Comparison of ENCODE assay signal across 9 mouse cellular contexts in the genomic region with DNA sequence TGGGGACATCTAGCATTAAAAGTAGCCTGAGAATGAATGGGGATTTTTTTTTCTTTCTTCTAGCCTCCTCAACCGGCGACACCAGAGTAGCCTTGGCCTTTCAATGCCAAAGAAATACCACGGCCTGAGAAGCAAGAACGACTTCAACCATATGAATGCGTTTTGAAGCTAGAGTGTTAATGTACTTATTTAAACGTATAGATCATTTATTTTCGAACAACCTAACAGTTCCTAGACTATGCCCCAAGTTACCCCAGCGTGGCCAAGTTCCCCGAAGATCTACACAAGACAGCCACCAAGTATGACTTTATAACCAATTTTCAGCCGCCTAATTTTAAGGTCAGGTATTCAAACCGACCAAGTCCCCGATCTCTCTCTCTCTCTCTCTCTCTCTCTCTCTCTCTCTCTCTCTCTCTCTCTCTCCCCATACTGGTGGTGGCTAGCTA. TPM values are rescaled to one million over a fixed set of nuclear protein-coding genes. Genes with fewer than 3 reads are reported as not detected.
DNase-seq lines count a peak whose midpoint lies in the region; ATAC-seq and TF ChIP-seq lines count a peak whose summit lies in the region.
"Had no signal": no experiment of that assay in that cellular context is flagged by ENCODE, and none has a peak within 500 bp of the region (broad histone marks: within the 10 kb centered on the region; RNA-seq: fewer than 3 reads in every experiment).

No protein-coding gene starts in this region.

- peaks cover 100% of the 10 kb centered on the region for H3K27me3 ChIP-seq in heart, embryonic 11.5 days (ENCODE audit: control insufficient read depth, insufficient read depth, low read length)
- H3K27me3 ChIP-seq in C2C12 (ENCODE audit: control insufficient read depth, insufficient read depth, insufficient read length), result no peaks in the 10 kb centered on the region
- peaks cover 99% of the 10 kb centered on the region for H3K27me3 ChIP-seq in forebrain, postnatal 0 days (ENCODE audit: insufficient read depth, low read length)
- peaks cover 100% of the 10 kb centered on the region for H3K27me3 ChIP-seq in liver, embryonic 16.5 days (ENCODE audit: control insufficient read depth, insufficient read depth, low read depth, low read length)

- H3K9ac ChIP-seq in heart, embryonic 11.5 days (ENCODE audit: low read depth, low read length), result no peak overlapping the region
- H3K9ac ChIP-seq in forebrain, postnatal 0 days, result no peak overlapping the region
- H3K9ac ChIP-seq in liver, embryonic 16.5 days (ENCODE audit: low read depth, low read length), result no peak overlapping the region

- intact Hi-C loops in heart, postnatal 10 days (cut with DNase I), result loop anchor here (2.0 to 5.0 kb wide), 3 partner anchors 349 to 1039 kb away; no protein-coding TSS in a partner anchor
- intact Hi-C loops in gastrocnemius, postnatal 36 days (cut with DNase I), result loop anchor here (5.0 to 10.0 kb wide), 3 partner anchors 349 to 1416 kb away; a partner anchor contains a TSS

- peak overlapping the region; percentile 57 for H3K4me3 ChIP-seq in heart, embryonic 11.5 days (ENCODE audit: low read depth, low read length)
- peak overlapping the region; percentile 76 for H3K4me3 ChIP-seq in C2C12 (ENCODE audit: insufficient read depth, poor library complexity, severe bottlenecking)
- peak overlapping the region; percentile 50 for H3K4me3 ChIP-seq in forebrain, postnatal 0 days (ENCODE audit: low read depth, low read length)
- peak overlapping the region; percentile 56; the same call in 1 of the 2 replicates for H3K4me3 ChIP-seq in liver, embryonic 16.5 days (ENCODE audit: low read depth, low read length)

- peaks cover 34% of the 10 kb centered on the region for H3K79me3 ChIP-seq in C2C12 (ENCODE audit: low read depth)

- no peak for TF ChIP-seq CTCF in C2C12 (IDR thresholded peaks at IDR 0.05; ENCODE audit: control insufficient read depth, insufficient read depth, insufficient read length)
- no peak for TF ChIP-seq CTCF in forebrain, postnatal 0 days (IDR thresholded peaks at IDR 0.05; ENCODE audit: low read depth)

- H3K27ac ChIP-seq in heart, embryonic 11.5 days (ENCODE audit: low read depth, low read length), result no peak overlapping the region
- no peak overlapping the region for H3K27ac ChIP-seq in forebrain, postnatal 0 days (ENCODE audit: low read depth, low read length)
- no peak overlapping the region for H3K27ac ChIP-seq in liver, embryonic 16.5 days (ENCODE audit: low read length)

- DNase-seq in heart, postnatal 10 days, result no peak
- no peak for DNase-seq in forebrain, postnatal 0 days
- no peak for DNase-seq in thymus, postnatal 14 days
- DNase-seq in gastrocnemius, postnatal 36 days, result no peak
- no peak for DNase-seq in layer of hippocampus, adult 9-10 months (ENCODE audit: low spot score)

- WGBS in heart, embryonic 11.5 days (ENCODE audit: insufficient replicate concordance), result 6% methylated on average over 12 of the region's 12 CpGs
- WGBS in forebrain, postnatal 0 days, result 5% methylated on average over 12 of the region's 12 CpGs
- WGBS in liver, embryonic 16.5 days (ENCODE audit: insufficient replicate concordance), result 5% methylated on average over 12 of the region's 12 CpGs

- H3K4me2 ChIP-seq in heart, embryonic 11.5 days, result peak overlapping the region; percentile 89
- peak overlapping the region; percentile 88 for H3K4me2 ChIP-seq in forebrain, postnatal 0 days (ENCODE audit: low read depth)
- H3K4me2 ChIP-seq in liver, embryonic 16.5 days (ENCODE audit: low read depth, low read length), result peak overlapping the region; percentile 66; the same call in 1 of the 2 replicates

- H3ac ChIP-seq in C2C12 (ENCODE audit: control insufficient read depth, insufficient read length, low read depth), result peak overlapping the region; percentile 92

- peaks cover 65% of the 10 kb centered on the region for H3K79me2 ChIP-seq in C2C12 (ENCODE audit: control insufficient read depth, insufficient read depth)

- no peaks in the 10 kb centered on the region for H3K36me3 ChIP-seq in heart, embryonic 11.5 days (ENCODE audit: control insufficient read depth, insufficient read depth, low read length)
- H3K36me3 ChIP-seq in C2C12 (ENCODE audit: control insufficient read depth, insufficient read depth), result peaks cover 11% of the 10 kb centered on the region
- H3K36me3 ChIP-seq in forebrain, postnatal 0 days (ENCODE audit: insufficient read depth), result no peaks in the 10 kb centered on the region
- H3K36me3 ChIP-seq in liver, embryonic 16.5 days (ENCODE audit: control insufficient read depth, insufficient read depth), result no peaks in the 10 kb centered on the region

- ATAC-seq in heart, embryonic 11.5 days (replicated peaks; ENCODE audit: insufficient number of reproducible peaks, low FRiP score, low TSS enrichment), result no peak
- no peak for ATAC-seq in forebrain, postnatal 0 days
- no peak for ATAC-seq in liver, embryonic 16.5 days (ENCODE audit: low read depth)

- no peaks in the 10 kb centered on the region for H3K9me3 ChIP-seq in heart, embryonic 11.5 days (replicated peaks; ENCODE audit: control insufficient read depth, low read length)
- no peaks in the 10 kb centered on the region for H3K9me3 ChIP-seq in forebrain, postnatal 0 days (ENCODE audit: low read length)
- H3K9me3 ChIP-seq in liver, embryonic 16.5 days (replicated peaks; ENCODE audit: control insufficient read depth, low read length), result no peaks in the 10 kb centered on the region

- H3K4me1 ChIP-seq in heart, embryonic 11.5 days (ENCODE audit: control insufficient read depth, insufficient read depth, low read length), result peaks cover 7% of the 10 kb centered on the region; the same call in 1 of the 2 replicates
- H3K4me1 ChIP-seq in forebrain, postnatal 0 days (ENCODE audit: insufficient read depth), result peaks cover 4% of the 10 kb centered on the region; the same call in 1 of the 2 replicates
- peaks cover 3% of the 10 kb centered on the region for H3K4me1 ChIP-seq in liver, embryonic 16.5 days (ENCODE audit: control insufficient read depth, low read depth, low read length)

TF ChIP-seq in C2C12, 6 proteins besides CTCF, POLR2A, EP300 and RAD21:
- TF ChIP-seq FOSL1 (IDR thresholded peaks at IDR 0.05; ENCODE audit: insufficient read depth, low read length, poor library complexity, severe bottlenecking), result no peak
- no peak for TF ChIP-seq MYOG (IDR thresholded peaks at IDR 0.05; ENCODE audit: control insufficient read depth, extremely low read depth, insufficient read length)
- TF ChIP-seq CEBPB (IDR thresholded peaks at IDR 0.05; ENCODE audit: low read depth), result no peak

RNA-seq across cellular contexts. Expression of a gene that starts 0.8 kb away (rescaled TPM):
- polyA plus RNA-seq in heart, embryonic 11.5 days (2014; fragmentation: Nextera tagmentation; extraction: Ambion mirVana), result 0.49 TPM in 2 replicates
- under 1 TPM; 0.40 to 0.41 TPM for total RNA-seq in heart, postnatal 10 days (2021)
- polyA plus RNA-seq in C2C12 (2012; fragmentation: generic; extraction: Trizol), result 7.5 TPM
- not detected in 2 replicates for total RNA-seq in forebrain, postnatal 0 days (2014; rRNA removed)
- polyA plus RNA-seq in forebrain, postnatal 0 days (2015; fragmentation: Nextera tagmentation; extraction: Ambion mirVana), result not detected in 2 replicates
- 0.26 and 0.34 TPM in 2 replicates for polyA plus RNA-seq in liver, embryonic 16.5 days (2015; fragmentation: Nextera tagmentation; extraction: Ambion mirVana)
- 1 to 10 TPM; 3.7 to 4.0 TPM for total RNA-seq in gastrocnemius, postnatal 36 days (2021)

RNA-seq across cellular contexts. Expression of a gene that starts 7.7 kb away (rescaled TPM):
- polyA plus RNA-seq in heart, embryonic 11.5 days (2014; fragmentation: Nextera tagmentation; extraction: Ambion mirVana), result not detected in 2 replicates
- total RNA-seq in heart, postnatal 10 days (2021), result not detected
- polyA plus RNA-seq in C2C12 (2012; fragmentation: generic; extraction: Trizol), result 0.75 TPM
- total RNA-seq in forebrain, postnatal 0 days (2014; rRNA removed), result not detected in 2 replicates
- polyA plus RNA-seq in forebrain, postnatal 0 days (2015; fragmentation: Nextera tagmentation; extraction: Ambion mirVana), result not detected in 2 replicates
- not detected in 2 replicates for polyA plus RNA-seq in liver, embryonic 16.5 days (2015; fragmentation: Nextera tagmentation; extraction: Ambion mirVana)
- total RNA-seq in gastrocnemius, postnatal 36 days (2021), result under 1 TPM in 1 of 2 experiments, not detected in 1; 0.71 TPM
- polyA plus RNA-seq: cerebellum, adult 2 months had no signal

RNA-seq across cellular contexts. Expression of a gene that starts 7.8 kb away (rescaled TPM):
- polyA plus RNA-seq in heart, embryonic 11.5 days (2014; fragmentation: Nextera tagmentation; extraction: Ambion mirVana), result 1.5 and 2.2 TPM in 2 replicates
- 1 to 10 TPM; 1.5 TPM for total RNA-seq in heart, postnatal 10 days (2021)
- 0.67 TPM for polyA plus RNA-seq in C2C12 (2012; fragmentation: generic; extraction: Trizol)
- 0.23 TPM in 1 of 2 replicates, not detected in the other for total RNA-seq in forebrain, postnatal 0 days (2014; rRNA removed)
- not detected in 2 replicates for polyA plus RNA-seq in forebrain, postnatal 0 days (2015; fragmentation: Nextera tagmentation; extraction: Ambion mirVana)
- polyA plus RNA-seq in liver, embryonic 16.5 days (2015; fragmentation: Nextera tagmentation; extraction: Ambion mirVana), result 0.14 and 0.27 TPM in 2 replicates
- total RNA-seq in gastrocnemius, postnatal 36 days (2021), result 1 to 10 TPM; 1.9 to 2.2 TPM

RNA-seq across cellular contexts. Expression of a gene that starts 10.0 kb away (rescaled TPM):
- polyA plus RNA-seq in heart, embryonic 11.5 days (2014; fragmentation: Nextera tagmentation; extraction: Ambion mirVana), result 0.13 and 0.29 TPM in 2 replicates
- not detected for total RNA-seq in heart, postnatal 10 days (2021)
- 19.3 TPM for polyA plus RNA-seq in C2C12 (2012; fragmentation: generic; extraction: Trizol)
- total RNA-seq in forebrain, postnatal 0 days (2014; rRNA removed), result not detected in 2 replicates
- not detected in 2 replicates for polyA plus RNA-seq in forebrain, postnatal 0 days (2015; fragmentation: Nextera tagmentation; extraction: Ambion mirVana)
- polyA plus RNA-seq in liver, embryonic 16.5 days (2015; fragmentation: Nextera tagmentation; extraction: Ambion mirVana), result 0.13 and 0.36 TPM in 2 replicates
- total RNA-seq in gastrocnemius, postnatal 36 days (2021), result 1 to 10 TPM; 3.9 to 6.8 TPM
- polyA plus RNA-seq: cerebellum, adult 2 months had no signal

RNA-seq across cellular contexts. Expression of a gene that starts 12.4 kb away (rescaled TPM):
- polyA plus RNA-seq in heart, embryonic 11.5 days (2014; fragmentation: Nextera tagmentation; extraction: Ambion mirVana), result not detected in 2 replicates
- total RNA-seq in heart, postnatal 10 days (2021), result not detected
- polyA plus RNA-seq in C2C12 (2012; fragmentation: generic; extraction: Trizol), result 0.96 TPM
- not detected in 2 replicates for total RNA-seq in forebrain, postnatal 0 days (2014; rRNA removed)
- not detected in 2 replicates for polyA plus RNA-seq in forebrain, postnatal 0 days (2015; fragmentation: Nextera tagmentation; extraction: Ambion mirVana)
- not detected in 2 replicates for polyA plus RNA-seq in liver, embryonic 16.5 days (2015; fragmentation: Nextera tagmentation; extraction: Ambion mirVana)
- total RNA-seq in gastrocnemius, postnatal 36 days (2021), result 1 to 10 TPM; 1.3 to 1.8 TPM
